Mouse (Mus musculus): Measurements from ENCODE around the gene Actc1.

DNA sequence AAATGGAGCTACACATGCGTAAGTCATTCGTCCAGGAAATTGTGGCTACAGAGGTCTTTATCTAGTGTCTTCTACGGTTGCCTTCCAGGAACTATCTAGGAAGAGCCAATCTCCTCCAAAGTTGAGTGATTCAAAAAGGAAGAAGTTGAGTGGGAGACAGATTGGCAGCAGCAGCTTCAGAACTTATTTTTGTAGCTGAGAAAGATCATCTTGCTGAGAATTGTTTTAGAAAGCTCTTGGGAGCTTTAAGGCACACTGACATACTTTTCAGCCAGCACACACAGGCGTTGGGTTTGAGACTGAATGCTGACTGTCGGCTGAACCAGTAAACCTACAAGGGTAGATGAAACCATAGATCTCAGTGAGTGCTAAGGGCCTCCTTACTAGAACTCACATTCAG is 42.0 kb upstream of the Actc1 start:
- TF ChIP-seq POLR2A (IDR thresholded peaks at IDR 0.05; ENCODE audit: low read depth, low read length): no peak
- TF ChIP-seq CTCF (IDR thresholded peaks at IDR 0.05; ENCODE audit: extremely low read depth, insufficient read length, insufficient replicate concordance, low read depth, low read length): no peak

Measured in small intestine, adult 2 months (tissue).